Mouse (Mus musculus): ENCODE data around the gene Bptf.
"Not testable (repeated sequence)": the region's sequence is repeated elsewhere in the genome, so short reads cannot be mapped to it uniquely, and the experiment has no call there.

Bptf gene

GRCm38 (mm10) chr11:107117789-107118188 lies 14.1 kb downstream of the Bptf start:
- no peak for DNase-seq (ENCODE audit: low spot score in 2 of 2)

DNA sequence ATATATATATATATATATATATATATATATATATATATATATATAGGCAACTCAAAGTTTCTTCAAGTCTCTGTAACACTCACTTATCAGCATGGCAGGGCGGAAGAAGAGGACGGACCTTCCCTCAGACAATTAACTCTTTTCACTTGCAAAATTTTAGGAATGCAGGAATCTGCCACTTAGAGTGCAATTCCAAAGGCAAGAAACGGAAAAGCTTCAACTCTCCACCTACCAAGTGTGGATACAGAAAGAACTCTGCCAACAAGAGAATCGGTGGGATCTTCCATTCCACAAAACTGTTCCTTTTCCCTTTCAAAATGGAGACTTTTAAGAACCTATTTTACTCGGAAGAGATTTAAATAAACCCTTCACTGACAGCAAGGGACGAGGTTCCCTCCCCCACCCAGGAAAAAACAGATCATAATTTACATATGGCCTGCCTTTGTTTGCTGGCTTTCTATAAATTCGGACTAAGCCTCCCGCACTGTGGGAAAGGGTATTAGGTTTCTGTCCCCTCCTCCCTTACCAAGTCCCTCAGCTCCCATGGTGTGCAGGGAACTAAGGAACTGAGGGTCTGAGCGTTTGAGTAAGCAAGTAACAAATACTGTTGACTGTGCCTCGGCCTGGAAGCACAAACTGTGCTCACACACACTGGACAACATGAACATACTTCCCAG lies 17.9 kb downstream of the Bptf start:
- DNase-seq (ENCODE audit: low spot score in 2 of 2) = no peak

DNA sequence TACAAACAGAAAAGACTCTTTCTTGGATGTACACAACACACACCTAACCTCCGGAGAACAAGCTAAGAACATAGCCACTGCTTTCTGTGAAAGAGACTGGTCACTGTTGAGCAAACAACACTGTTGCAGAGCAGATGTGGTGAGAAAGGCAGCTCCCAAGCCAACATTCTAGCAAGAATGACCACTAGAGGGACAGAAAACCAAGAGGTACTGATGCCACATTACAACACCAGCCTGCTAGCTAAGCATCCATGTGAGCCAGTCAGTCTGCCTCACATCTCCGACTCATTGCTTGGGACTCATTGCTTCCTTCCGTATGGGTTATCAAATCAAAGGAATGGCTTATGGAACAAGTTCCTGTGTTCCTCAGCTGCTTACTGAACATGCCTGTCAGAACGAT lies 18.8 kb downstream of the Bptf start:
- peak in 1 of 2 experiments; percentile 25 for DNase-seq (ENCODE audit: low spot score in 2 of 2)

GRCm38 (mm10) chr11:107109669-107110068 lies 22.3 kb downstream of the Bptf start:
- DNase-seq (ENCODE audit: low spot score in 2 of 2) = no peak

DNA sequence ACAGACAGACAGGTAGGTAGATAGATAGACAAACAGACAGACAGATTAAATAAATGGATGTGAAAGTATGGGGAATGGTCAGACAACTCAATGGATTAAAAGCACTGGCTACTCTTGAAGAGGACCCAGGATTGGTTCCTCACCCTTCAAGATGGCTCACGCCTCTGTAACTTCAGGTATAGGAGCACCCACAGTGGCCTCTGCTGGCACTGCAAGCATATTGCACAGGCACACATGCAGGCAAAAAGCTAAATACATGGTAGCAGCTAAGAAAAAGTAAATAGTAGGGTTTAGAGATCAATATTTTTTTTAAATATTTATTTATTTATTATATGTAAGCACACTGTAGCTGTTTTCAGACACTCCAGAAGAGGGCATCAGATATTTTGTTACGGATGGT lies 23.0 kb downstream of the Bptf start:
- DNase-seq (ENCODE audit: low spot score in 2 of 2) = no peak

- no peak for DNase-seq (ENCODE audit: low spot score in 2 of 2)
These were observed 24.2 kb downstream of the Bptf start for GRCm38 (mm10) chr11:107107725-107108078.

DNA sequence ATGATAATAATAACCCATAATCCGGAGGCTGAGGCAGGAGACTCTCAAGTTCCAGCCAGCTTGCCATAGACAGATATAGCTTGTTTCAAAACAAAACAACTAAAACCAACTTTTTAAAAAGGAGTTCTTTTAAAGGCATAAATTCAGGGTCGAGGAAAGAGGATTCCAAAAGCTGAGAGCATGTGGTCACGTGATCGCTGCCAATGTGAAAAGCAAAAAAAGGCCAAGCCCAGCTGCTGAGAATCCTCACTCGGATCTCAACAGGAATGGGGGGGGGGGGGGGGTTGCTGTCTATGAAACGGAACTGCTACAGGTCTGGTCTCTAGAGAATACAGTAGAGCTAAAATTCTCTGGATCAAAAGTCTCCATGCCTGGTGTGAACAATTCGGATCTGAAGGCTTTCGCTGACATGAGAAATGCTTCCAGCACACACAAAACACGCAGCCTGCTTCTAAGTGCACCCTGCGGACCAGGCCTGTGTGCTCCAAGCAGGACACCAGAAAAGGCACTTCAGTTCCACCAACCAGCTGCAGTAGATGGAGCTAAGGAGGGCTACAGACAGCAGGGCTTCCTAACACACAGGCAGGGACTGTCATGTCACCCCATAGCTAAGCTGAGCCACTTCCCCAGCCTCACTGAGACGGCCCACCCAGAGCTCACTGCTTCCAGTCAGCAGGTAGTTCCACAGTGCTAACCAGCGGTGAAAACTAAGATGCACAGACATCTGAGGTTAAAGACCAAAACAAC lies 24.8 kb downstream of the Bptf start:
- no peak for DNase-seq (ENCODE audit: low spot score in 2 of 2)

- DNase-seq (ENCODE audit: low spot score in 2 of 2) = no peak
These were observed 25.5 kb downstream of the Bptf start for GRCm38 (mm10) chr11:107106461-107106860.

DNA sequence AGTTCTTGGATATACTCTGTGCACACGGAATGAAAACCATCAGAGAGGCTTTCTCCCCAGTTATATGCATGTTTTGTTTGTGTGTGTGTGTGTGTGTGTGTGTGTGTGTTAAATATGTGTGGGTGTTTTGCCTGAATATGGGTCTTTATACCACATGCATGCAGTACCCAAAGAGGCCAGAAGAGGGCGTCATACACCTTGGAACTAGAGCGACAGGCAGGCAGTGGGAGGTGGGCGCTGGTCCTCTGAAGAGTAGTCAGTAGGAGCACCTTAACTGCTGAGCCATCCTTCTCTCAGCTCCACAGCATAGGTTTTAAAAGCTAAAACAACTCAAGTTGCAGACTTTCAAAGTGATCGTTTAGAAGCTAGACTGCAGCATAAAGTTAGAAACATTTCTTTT lies 26.7 kb downstream of the Bptf start:
- DNase-seq (ENCODE audit: low spot score in 2 of 2) = peak; percentile 45 to 46

GRCm38 (mm10) chr11:107103736-107104135 lies 28.2 kb downstream of the Bptf start:
- no peak for DNase-seq (ENCODE audit: low spot score in 2 of 2)

- no peak for DNase-seq (ENCODE audit: low spot score in 2 of 2)
These were observed 28.7 kb downstream of the Bptf start for GRCm38 (mm10) chr11:107103224-107103589.

DNA sequence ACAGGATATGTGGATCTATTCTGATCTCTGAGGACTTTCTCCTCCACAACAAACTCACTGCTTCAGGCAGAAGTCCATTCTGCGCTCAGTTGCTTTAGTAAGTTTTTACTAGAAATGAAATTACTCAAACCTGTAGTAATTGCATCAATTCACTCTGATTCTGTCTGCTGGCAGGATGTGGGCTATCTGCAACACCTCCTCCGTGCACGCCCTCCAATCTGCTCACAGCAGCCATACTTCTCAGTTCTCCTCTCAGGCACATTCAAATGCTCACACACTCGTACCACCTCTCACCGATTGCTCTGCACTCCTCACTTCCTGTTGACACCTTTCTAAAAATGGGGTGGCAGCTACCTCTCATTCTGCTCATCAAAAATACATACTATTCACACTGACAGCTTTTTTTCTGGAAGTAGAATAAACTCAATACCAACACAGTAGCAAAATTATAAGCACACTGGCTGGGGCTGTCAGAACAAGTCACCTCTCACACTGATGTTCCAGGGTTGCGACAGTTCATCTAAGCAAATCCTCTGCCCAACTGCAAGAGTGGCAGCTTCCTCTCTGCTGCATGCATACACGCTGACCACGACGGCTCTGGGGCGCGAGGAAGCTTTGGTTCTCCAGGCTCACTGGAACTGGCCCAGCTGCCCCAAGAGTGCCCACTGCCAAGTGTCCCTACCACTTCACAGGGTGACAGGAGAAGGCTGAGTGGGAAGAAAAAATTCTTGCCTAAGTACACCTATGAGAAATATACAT lies 29.3 kb downstream of the Bptf start:
- DNase-seq (ENCODE audit: low spot score in 2 of 2) = no peak

DNA sequence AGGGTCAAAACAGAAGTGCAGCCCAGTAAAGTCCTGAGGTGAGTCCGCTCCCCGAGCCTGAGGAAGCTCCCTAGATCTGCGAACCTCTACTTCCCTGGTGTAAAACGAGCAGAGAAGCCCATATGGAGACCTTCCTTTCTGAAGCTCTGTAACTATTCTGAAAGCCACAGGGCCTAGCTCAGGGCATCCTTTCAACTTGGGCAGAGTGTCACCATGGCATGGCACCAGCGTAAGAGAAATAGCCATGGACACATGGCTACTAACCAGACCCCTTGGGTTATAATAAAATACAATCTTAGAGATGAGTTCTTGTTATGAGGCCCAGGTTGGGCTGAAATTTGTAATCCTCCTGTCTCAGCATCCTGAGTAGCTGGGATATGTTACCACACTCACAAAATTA lies 35.0 kb downstream of the Bptf start:
- DNase-seq (ENCODE audit: low spot score in 2 of 2) = no peak

GRCm38 (mm10) chr11:107093871-107094270 lies 38.1 kb downstream of the Bptf start:
- no peak for DNase-seq (ENCODE audit: low spot score in 2 of 2)

DNA sequence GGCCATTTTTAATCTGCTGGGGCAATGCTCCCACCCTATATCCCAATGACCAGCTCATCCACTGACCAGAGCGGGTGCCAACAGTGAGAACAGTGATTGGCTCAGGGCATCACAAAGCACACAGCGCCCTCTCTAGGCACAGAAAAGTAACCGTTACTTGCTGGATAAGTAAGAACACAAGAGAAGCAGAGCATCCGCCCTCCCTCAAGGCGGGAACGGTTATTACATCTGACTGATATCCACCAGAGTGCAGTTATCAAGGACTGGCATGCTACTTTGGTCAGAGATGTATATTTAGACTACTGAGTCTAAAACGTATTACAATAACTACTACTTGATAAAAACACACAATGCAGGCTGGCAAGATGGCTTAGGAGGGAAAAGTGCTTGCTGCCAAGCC lies 39.3 kb downstream of the Bptf start:
- DNase-seq (ENCODE audit: low spot score in 2 of 2) = no peak

- DNase-seq (ENCODE audit: low spot score in 2 of 2) = no peak
These were observed 46.1 kb downstream of the Bptf start for GRCm38 (mm10) chr11:107085866-107086265.

DNA sequence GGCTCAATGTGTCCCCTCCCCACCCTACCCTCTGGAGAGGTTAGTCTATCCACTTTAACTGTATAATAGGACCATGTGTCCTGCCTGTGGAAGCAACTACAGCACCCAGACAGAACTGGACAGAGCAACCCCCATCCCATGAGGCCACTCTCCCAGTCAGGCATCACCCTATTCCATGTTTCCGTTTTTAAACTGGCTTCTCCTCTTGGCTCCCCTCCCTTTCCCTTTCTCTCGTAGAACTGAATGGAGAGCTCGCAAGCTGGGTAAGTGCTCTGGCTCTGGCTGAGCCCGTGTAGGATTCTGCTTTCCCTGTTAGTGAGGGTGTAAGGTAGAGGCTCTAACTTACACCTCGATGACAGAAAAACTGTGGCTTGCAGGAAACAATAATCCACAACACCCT lies 48.4 kb downstream of the Bptf start:
- DNase-seq (ENCODE audit: low spot score in 2 of 2) = no peak

DNA sequence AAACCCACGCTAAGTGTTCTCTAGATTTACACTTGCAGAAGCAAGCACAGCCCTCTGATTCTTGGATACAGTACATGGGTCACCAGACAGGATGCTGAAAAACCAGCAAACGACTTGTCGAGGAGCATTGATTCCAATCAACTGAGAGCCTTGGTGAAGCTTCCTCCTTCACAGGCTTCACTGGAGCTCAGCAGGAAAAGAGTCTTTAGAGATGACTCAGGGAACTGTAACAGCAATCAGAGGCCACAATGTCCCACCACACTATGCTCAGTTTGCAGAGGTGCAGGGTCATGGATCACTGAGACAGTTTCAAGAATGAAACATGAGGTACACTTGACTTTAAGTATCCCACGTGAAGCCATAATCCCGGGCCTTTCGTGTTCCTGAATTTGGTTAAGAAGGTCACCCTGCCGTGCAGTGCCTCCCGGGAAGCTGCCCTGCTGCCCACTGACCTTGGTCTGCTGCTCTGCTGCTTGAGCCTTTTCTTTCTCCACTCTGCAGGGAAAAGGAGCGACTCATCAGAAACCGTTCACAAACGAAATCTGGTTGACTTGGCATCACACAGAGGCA lies 66.6 kb downstream of the Bptf start:
- no peak for DNase-seq (ENCODE audit: low spot score in 2 of 2)

DNA sequence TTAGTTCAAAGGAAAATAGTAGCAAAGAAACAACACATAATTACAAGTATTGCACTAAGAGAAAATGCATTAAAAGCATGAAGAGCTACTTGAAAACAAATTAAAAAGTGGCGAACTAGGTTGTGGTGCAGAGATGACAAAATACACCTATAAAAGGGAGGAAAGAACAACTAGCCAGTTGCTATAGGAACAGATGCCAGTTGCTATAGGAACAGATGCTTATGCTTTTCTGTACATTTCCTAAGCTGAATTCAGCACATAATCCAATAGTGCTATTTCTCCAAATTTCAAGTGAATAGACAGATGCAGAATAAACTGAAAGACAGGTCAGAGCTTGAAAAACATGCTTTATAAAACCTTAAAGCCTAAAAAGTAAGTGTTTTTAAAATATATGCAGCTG lies 67.3 kb downstream of the Bptf start:
- no peak for DNase-seq (ENCODE audit: low spot score in 2 of 2)

DNA sequence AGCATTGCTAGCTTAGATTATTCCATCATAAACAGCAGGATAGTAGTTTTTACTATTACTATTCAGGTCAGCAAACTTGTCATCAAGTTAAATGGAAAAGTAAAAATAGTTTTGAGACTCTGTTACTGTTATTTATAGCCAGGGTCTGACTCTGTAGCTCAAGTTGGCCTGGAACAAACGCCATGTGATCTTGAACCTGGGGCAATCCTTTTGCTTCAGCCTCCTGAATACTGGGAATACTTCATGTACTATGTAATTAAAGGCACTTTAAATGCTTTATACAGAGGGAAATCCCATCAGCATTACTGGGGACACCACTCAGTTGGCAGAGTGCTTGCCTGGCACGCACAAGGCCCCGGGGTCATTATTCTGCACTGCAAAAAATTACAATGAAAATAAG lies 68.9 kb downstream of the Bptf start:
- DNase-seq (ENCODE audit: low spot score in 2 of 2) = peak in 1 of 2 experiments; percentile 19

- DNase-seq (ENCODE audit: low spot score in 2 of 2) = no peak
These were observed 71.0 kb downstream of the Bptf start for GRCm38 (mm10) chr11:107060941-107061340.

GRCm38 (mm10) chr11:107059634-107060033 lies 72.3 kb downstream of the Bptf start:
- DNase-seq (ENCODE audit: low spot score in 2 of 2) = not testable (repeated sequence)

DNA sequence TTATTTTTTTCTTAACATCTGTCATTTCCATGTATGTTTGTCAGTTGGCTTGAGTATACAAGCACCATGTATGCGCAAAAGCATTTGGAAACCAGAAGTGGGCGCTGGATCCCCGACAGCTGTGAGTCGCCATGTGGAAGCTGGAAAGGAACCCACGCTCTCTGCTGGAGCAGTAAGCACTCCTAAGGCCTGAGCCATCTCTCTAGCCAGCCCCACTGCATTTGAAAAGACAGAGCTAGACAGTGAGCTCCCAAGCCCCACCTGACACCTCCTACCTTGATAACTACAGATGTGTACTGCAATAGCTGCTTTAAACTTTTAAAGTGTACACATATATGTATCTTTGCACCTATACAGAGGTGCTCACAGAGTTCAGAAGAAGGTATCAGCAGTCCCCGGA lies 74.5 kb downstream of the Bptf start:
- no peak for DNase-seq (ENCODE audit: low spot score in 2 of 2)
